Mouse (Mus musculus) neural tube, embryonic 15.5 days (tissue): ENCODE results near the gene Plekhm3. TPM values are rescaled to one million over a fixed set of nuclear protein-coding genes. Genes with fewer than 3 reads are reported as not detected.
A peak's percentile ranks its signal among the peaks of the same experiment; 100 is the strongest.

Experiments
- ATAC-seq: fragments of 200-750 bp; cut with Nextera tagmentation; 2 replicates; pipeline ENCODE4 v1.8.0; 2017; ENCODE audit warnings: mild to moderate bottlenecking, moderate TSS enrichment, moderate library complexity; ENCODE audit not compliant: low FRiP score
- H3K27ac ChIP-seq: fragments of 300-500 bp; sonication (generic); replicated peaks from 2 replicates; pipeline ENCODE4 v1.5.1; 2015; ENCODE audit warnings: mild to moderate bottlenecking, inconsistent platforms
- H3K27me3 ChIP-seq: fragments of 300-500 bp; sonication (generic); replicated peaks from 2 replicates; pipeline ENCODE4 v1.6.1; 2015; ENCODE audit warnings: inconsistent platforms
- H3K36me3 ChIP-seq: fragments of 300-500 bp; sonication (generic); 2 replicates; pipeline ENCODE4 v1.6.1; 2015; ENCODE audit warnings: inconsistent platforms
- H3K4me1 ChIP-seq: fragments of 300-500 bp; sonication (generic); 2 replicates; pipeline ENCODE4 v1.6.1; 2015; ENCODE audit warnings: inconsistent platforms
- H3K4me2 ChIP-seq: fragments of 300-500 bp; sonication (generic); 2 replicates; pipeline ENCODE4 v1.6.1; 2015; ENCODE audit warnings: inconsistent platforms, mild to moderate bottlenecking, moderate library complexity
- H3K4me3 ChIP-seq: fragments of 300-500 bp; sonication (generic); replicated peaks from 2 replicates; pipeline ENCODE4 v1.5.1; 2015; ENCODE audit warnings: mild to moderate bottlenecking, inconsistent platforms
- H3K9ac ChIP-seq: fragments of 300-500 bp; sonication (generic); replicated peaks from 2 replicates; pipeline ENCODE4 v1.6.1; 2015; ENCODE audit warnings: mild to moderate bottlenecking, inconsistent platforms
- H3K9me3 ChIP-seq: fragments of 300-500 bp; sonication (generic); replicated peaks from 2 replicates; pipeline ENCODE4 v1.6.1; 2016; ENCODE audit warnings: inconsistent platforms
- WGBS: fragments of 180-500 bp; shearing (Covaris S2); methylation state at CpG from one replicate; pipeline ENCODE4 v1.1.7; 2015; ENCODE audit warnings: mixed read lengths; 5-methylcytosine and 5-hydroxymethylcytosine counted together
- polyA plus RNA-seq: library from polyadenylated mRNA; unstranded; fragments of >200 nt; fragmentation: Nextera tagmentation; extraction: Ambion mirVana; gene quantifications from 2 replicates; pipeline ENCODE4 v1.2.1, GENCODE M21; 2015

Plekhm3 gene
- polyA plus RNA-seq, 1 experiment from 2014 or later: 12.0 TPM

DNA sequence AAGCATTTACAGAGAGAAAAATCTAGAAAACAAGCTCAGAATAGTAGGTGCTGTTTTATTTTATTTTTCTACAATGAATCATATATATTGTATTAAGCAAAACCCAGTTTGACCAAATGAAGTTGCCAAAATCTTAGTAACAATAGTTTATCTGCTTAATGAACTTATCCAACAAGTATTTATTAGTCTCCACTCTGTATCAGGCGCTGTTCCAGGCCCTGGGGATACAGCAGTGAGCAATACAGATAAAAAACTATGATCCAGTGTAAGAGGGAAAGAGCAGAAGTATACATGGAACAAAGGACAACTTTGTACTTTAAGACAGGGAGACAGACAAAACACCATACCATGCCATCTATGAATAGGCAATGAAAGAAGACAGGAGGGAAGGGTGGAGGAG is 81.5 kb downstream of the Plekhm3 start:
- 87% methylated on average over 1 of the region's 1 CpGs for WGBS

DNA sequence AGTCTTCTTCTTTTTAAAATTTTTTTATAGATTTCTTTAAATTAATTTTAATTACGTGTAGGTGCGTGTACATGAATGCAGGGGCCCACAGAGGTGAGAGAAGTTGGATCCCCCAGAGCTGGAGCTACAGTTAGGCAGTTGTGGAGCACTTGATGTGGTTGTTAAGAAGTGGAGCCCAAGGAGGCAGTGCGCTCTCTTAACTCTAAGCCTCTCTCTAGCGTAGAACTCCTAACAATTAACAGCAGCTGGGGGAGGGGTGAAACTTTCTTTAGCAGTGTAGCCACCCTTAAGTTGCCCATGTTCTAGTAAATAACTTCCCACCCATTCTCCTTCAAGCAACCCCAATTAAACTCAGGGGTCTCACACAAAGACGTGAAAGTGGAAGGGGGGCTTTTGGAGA is 84.7 kb downstream of the Plekhm3 start:
- Histone ChIP-seq H3K9ac (no peak overlapping the region), H3K27ac (no peak overlapping the region), H3K4me2 (no peak overlapping the region), H3K9me3 (no peaks in the 10 kb centered on the region), H3K4me3 (no peak overlapping the region), H3K4me1 (no peaks in the 10 kb centered on the region), H3K36me3 (no peaks in the 10 kb centered on the region), H3K27me3 (no peaks in the 10 kb centered on the region)
- no peak for ATAC-seq
- 69% methylated on average over 5 of the region's 5 CpGs for WGBS

More for the DNA sequence above, 81.5 kb downstream of the Plekhm3 start:
- no peaks in the 10 kb centered on the region for H3K36me3 ChIP-seq
- no peak overlapping the region for H3K9ac ChIP-seq
- H3K27me3 ChIP-seq: no peaks in the 10 kb centered on the region
- H3K4me2 ChIP-seq: no peak overlapping the region
- no peak overlapping the region for H3K4me3 ChIP-seq
- H3K9me3 ChIP-seq: no peaks in the 10 kb centered on the region
- ATAC-seq: no peak
- no peak overlapping the region for H3K27ac ChIP-seq
- no peaks in the 10 kb centered on the region for H3K4me1 ChIP-seq

DNA sequence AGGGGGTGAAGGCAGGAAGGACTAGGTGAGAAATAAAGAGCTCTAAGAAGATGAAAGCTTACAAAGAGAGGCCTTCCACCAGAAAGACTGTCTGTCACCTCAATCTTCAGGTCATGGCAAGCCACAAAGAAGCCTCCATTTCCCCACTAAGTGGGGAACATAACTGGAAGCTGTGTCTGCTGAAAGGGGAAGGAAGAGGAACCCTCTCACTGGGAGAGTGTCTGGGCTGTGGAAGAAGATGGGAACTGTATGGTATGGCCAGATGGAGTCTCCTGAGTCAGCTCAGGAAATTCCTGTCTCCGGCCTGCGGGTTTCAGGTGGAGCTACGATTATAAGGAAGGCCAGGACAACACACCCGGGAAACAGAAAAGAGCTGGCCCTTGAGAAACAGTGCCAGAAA is 88.9 kb downstream of the Plekhm3 start:
- Histone ChIP-seq H3K4me3 (no peak overlapping the region), H3K4me2 (no peak overlapping the region), H3K27ac (no peak overlapping the region), H3K9ac (no peak overlapping the region), H3K9me3 (no peaks in the 10 kb centered on the region), H3K36me3 (no peaks in the 10 kb centered on the region), H3K4me1 (no peaks in the 10 kb centered on the region), H3K27me3 (no peaks in the 10 kb centered on the region)
- no peak for ATAC-seq
- 72% methylated on average over 4 of the region's 4 CpGs for WGBS

DNA sequence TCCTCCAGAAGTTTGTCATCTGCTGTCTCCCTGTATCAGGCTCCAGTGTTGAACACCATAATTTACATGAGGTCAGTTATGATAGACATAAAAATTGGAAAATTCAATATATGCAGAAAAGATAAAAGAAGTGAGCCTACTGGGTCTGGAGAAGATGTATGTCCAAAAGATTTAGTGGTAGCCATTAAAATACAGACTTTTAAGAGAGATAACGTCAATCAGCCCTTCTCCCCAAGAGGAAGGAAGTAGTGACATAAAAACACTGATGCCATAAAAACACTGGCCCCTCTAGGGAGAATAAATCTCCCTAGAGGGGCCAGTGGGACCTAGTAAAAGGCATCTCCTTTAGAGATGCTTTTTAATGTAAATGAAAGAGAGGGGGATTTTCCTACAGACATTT is 90.5 kb downstream of the Plekhm3 start:
- no peak overlapping the region for H3K4me3 ChIP-seq
- no peak overlapping the region for H3K4me2 ChIP-seq
- H3K36me3 ChIP-seq: no peaks in the 10 kb centered on the region
- no peaks in the 10 kb centered on the region for H3K4me1 ChIP-seq
- H3K27ac ChIP-seq: no peak overlapping the region
- H3K9me3 ChIP-seq: no peaks in the 10 kb centered on the region
- H3K9ac ChIP-seq: no peak overlapping the region
- no peak for ATAC-seq
- WGBS: 12% methylated on average over 1 of the region's 1 CpGs
- H3K27me3 ChIP-seq: no peaks in the 10 kb centered on the region

GRCm38 (mm10) chr1:64860235-64860920 is 96.2 kb downstream of the Plekhm3 start:
- Histone ChIP-seq H3K4me2 (no peak overlapping the region), H3K4me3 (no peak overlapping the region), H3K36me3 (no peaks in the 10 kb centered on the region), H3K9me3 (no peaks in the 10 kb centered on the region), H3K4me1 (no peaks in the 10 kb centered on the region), H3K27me3 (no peaks in the 10 kb centered on the region), H3K27ac (no peak overlapping the region), H3K9ac (no peak overlapping the region)
- WGBS: 85% methylated on average over 11 of the region's 11 CpGs
- no peak for ATAC-seq

- Histone ChIP-seq H3K9ac (no peak overlapping the region), H3K27ac (no peak overlapping the region), H3K9me3 (no peaks in the 10 kb centered on the region), H3K36me3 (no peaks in the 10 kb centered on the region), H3K4me3 (no peak overlapping the region), H3K27me3 (no peaks in the 10 kb centered on the region), H3K4me1 (no peaks in the 10 kb centered on the region), H3K4me2 (no peak overlapping the region)
- 94% methylated on average over 5 of the region's 5 CpGs for WGBS
- ATAC-seq: no peak
Measured at GRCm38 (mm10) chr1:64859826-64860225, 96.8 kb downstream of the Plekhm3 start.

GRCm38 (mm10) chr1:64854835-64855234 is 101.8 kb downstream of the Plekhm3 start:
- H3K4me2 ChIP-seq: no peak overlapping the region
- H3K27me3 ChIP-seq: no peaks in the 10 kb centered on the region
- no peak overlapping the region for H3K9ac ChIP-seq
- WGBS: 52% methylated on average over 5 of the region's 5 CpGs
- no peak overlapping the region for H3K27ac ChIP-seq
- peaks cover 11% of the 10 kb centered on the region; the same call in 1 of the 2 replicates for H3K4me1 ChIP-seq
- no peak for ATAC-seq
- no peak overlapping the region for H3K4me3 ChIP-seq
- no peaks in the 10 kb centered on the region for H3K36me3 ChIP-seq
- no peaks in the 10 kb centered on the region for H3K9me3 ChIP-seq

GRCm38 (mm10) chr1:64853738-64854730 is 102.6 kb downstream of the Plekhm3 start:
- Histone ChIP-seq H3K9me3 (no peaks in the 10 kb centered on the region), H3K27me3 (no peaks in the 10 kb centered on the region), H3K4me1 (peaks cover 12% of the 10 kb centered on the region), H3K4me2 (no peak overlapping the region), H3K9ac (no peak overlapping the region), H3K36me3 (no peaks in the 10 kb centered on the region), H3K27ac (no peak overlapping the region), H3K4me3 (no peak overlapping the region)
- WGBS: 33% methylated on average over 5 of the region's 5 CpGs
- peak; percentile 54; the same call in 1 of the 2 replicates for ATAC-seq

DNA sequence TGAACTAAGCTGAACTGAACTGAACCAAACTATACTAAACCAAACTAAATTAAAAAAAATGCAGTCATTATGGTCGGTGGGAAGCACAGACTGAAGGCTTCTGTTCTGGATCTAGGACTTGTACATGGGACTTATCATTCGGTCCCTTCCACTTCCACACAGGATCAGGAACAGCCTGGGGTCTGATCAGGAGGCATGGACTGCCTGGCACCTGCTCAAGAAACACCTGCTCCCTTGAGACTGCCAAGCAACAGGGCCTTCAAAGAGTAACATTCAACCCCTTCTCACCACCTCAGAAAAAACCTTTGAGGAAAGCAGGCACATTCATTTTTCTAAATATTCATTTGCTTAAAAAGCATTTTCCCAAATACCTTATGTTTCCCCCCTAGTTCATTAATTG is 103.4 kb downstream of the Plekhm3 start:
- H3K27me3 ChIP-seq: no peaks in the 10 kb centered on the region
- 93% methylated on average over 2 of the region's 2 CpGs for WGBS
- H3K4me1 ChIP-seq: peaks cover 17% of the 10 kb centered on the region
- H3K4me2 ChIP-seq: no peak overlapping the region
- H3K27ac ChIP-seq: no peak overlapping the region
- H3K9me3 ChIP-seq: no peaks in the 10 kb centered on the region
- no peak overlapping the region for H3K4me3 ChIP-seq
- no peak for ATAC-seq
- H3K9ac ChIP-seq: no peak overlapping the region
- no peaks in the 10 kb centered on the region for H3K36me3 ChIP-seq

DNA sequence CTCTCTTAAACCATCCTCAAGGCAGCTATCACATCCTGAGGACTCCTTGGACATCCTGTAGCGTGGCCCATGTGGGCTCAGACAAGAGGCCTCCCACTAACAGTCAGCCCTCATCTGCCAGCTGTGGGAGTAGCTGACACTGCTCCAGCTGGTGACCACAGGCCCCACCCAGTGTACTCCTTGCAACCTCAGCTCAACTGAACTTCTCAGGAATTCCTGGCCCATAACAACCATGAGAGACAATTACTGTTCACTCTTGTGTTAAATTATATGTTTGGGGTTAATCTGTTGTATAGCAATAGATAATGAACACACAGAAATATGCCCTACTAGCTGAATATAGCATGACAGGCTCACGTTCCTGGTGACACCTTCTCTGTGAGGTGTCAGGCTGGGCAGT is 104.4 kb downstream of the Plekhm3 start:
- H3K9me3 ChIP-seq: no peaks in the 10 kb centered on the region
- no peaks in the 10 kb centered on the region for H3K36me3 ChIP-seq
- H3K4me1 ChIP-seq: peaks cover 22% of the 10 kb centered on the region
- H3K27me3 ChIP-seq: no peaks in the 10 kb centered on the region
- no peak overlapping the region for H3K27ac ChIP-seq
- 69% methylated on average over 2 of the region's 2 CpGs for WGBS
- no peak overlapping the region for H3K9ac ChIP-seq
- no peak overlapping the region for H3K4me2 ChIP-seq
- ATAC-seq: no peak
- H3K4me3 ChIP-seq: no peak overlapping the region

- no peaks in the 10 kb centered on the region for H3K27me3 ChIP-seq
- H3K36me3 ChIP-seq: no peaks in the 10 kb centered on the region
- 88% methylated on average over 2 of the region's 2 CpGs for WGBS
- H3K27ac ChIP-seq: no peak overlapping the region
- no peak overlapping the region for H3K4me3 ChIP-seq
- no peak for ATAC-seq
- peaks cover 22% of the 10 kb centered on the region for H3K4me1 ChIP-seq
- no peaks in the 10 kb centered on the region for H3K9me3 ChIP-seq
- H3K4me2 ChIP-seq: no peak overlapping the region
- H3K9ac ChIP-seq: no peak overlapping the region
Measured at GRCm38 (mm10) chr1:64850345-64850744, 106.3 kb downstream of the Plekhm3 start.

- Histone ChIP-seq H3K4me3 (no peak overlapping the region), H3K4me2 (no peak overlapping the region), H3K27ac (no peak overlapping the region), H3K27me3 (no peaks in the 10 kb centered on the region), H3K9ac (no peak overlapping the region), H3K4me1 (peaks cover 23% of the 10 kb centered on the region), H3K9me3 (no peaks in the 10 kb centered on the region), H3K36me3 (no peaks in the 10 kb centered on the region)
- no peak for ATAC-seq
- WGBS: 53% methylated on average over 1 of the region's 1 CpGs
Measured at GRCm38 (mm10) chr1:64848996-64849395, 107.6 kb downstream of the Plekhm3 start.
